Mouse (Mus musculus): ENCODE measurements around the gene Vdac2. TPM values are rescaled to one million over a fixed set of nuclear protein-coding genes. Genes with fewer than 3 reads are reported as not detected.

Gene Vdac2
- total and polyA plus RNA-seq, 2 experiments from 2014 or later: 204 to 294 TPM

- no peaks in the 10 kb centered on the region for H3K4me1 ChIP-seq (ENCODE audit: insufficient read depth)
- no peak overlapping the region for H3K9ac ChIP-seq
- TF ChIP-seq CTCF (IDR thresholded peaks at IDR 0.05; ENCODE audit: low read depth): no peak
- DNase-seq (no peak), ATAC-seq (peak; percentile 25; the same call in 1 of the 2 replicates)
- H3K9me3 ChIP-seq (ENCODE audit: low read length): no peaks in the 10 kb centered on the region
- H3K27me3 ChIP-seq (ENCODE audit: insufficient read depth, low read length): no peaks in the 10 kb centered on the region
- no peak overlapping the region for H3K4me3 ChIP-seq (ENCODE audit: low read depth, low read length)
- H3K27ac ChIP-seq (ENCODE audit: low read depth, low read length): no peak overlapping the region
- H3K4me2 ChIP-seq (ENCODE audit: low read depth): no peak overlapping the region
- whole genome bisulfite sequencing: 49% methylated on average over 15 of the region's 15 CpGs
- no peaks in the 10 kb centered on the region for H3K36me3 ChIP-seq (ENCODE audit: insufficient read depth)
Observed at GRCm38 (mm10) chr14:21891581-21892340, 66.7 kb downstream of the Vdac2 start.

DNA sequence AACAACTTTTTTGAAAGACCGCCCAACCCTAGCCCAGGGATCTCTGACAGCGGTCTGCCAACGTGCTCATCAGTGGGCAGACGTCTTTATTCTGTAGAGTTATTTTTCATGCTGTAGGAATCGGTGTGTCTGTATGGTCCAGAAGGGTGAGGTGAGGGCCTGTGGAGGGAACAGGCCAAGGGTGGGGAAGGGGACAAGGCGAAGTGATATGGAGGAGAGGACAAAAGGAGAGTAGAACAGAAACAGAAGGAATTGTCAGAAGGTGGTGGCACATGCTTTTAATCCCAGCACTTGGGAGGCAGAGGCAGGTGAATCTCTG is 67.3 kb downstream of the Vdac2 start:
- Histone ChIP-seq H3K4me1 (ENCODE audit: insufficient read depth) (no peaks in the 10 kb centered on the region), H3K4me3 (ENCODE audit: low read depth, low read length) (no peak overlapping the region), H3K4me2 (ENCODE audit: low read depth) (no peak overlapping the region), H3K27ac (ENCODE audit: low read depth, low read length) (no peak overlapping the region), H3K9ac (no peak overlapping the region), H3K9me3 (ENCODE audit: low read length) (no peaks in the 10 kb centered on the region), H3K27me3 (ENCODE audit: insufficient read depth, low read length) (no peaks in the 10 kb centered on the region), H3K36me3 (ENCODE audit: insufficient read depth) (no peaks in the 10 kb centered on the region)
- TF ChIP-seq CTCF (IDR thresholded peaks at IDR 0.05; ENCODE audit: low read depth): no peak
- no peak for ATAC-seq
- no peak for DNase-seq
- WGBS: 87% methylated on average over 6 of the region's 6 CpGs

Other genes with a start within 250 kb of the Vdac2 start
- gene Dupd1, start 110.7 kb upstream of the Vdac2 start, total RNA-seq (2014; rRNA removed): 0.24 TPM in 1 of 2 replicates, not detected in the other
- 0.33 and 0.35 TPM in 2 replicates for gene Dupd1, start 110.7 kb upstream of the Vdac2 start, polyA plus RNA-seq (2015; fragmentation: Nextera tagmentation; extraction: Ambion mirVana)
- 62.4 and 67.6 TPM in 2 replicates for gene Samd8, start 74.7 kb upstream of the Vdac2 start, total RNA-seq (2014; rRNA removed)
- 18.2 and 28.4 TPM in 2 replicates for gene Samd8, start 74.7 kb upstream of the Vdac2 start, polyA plus RNA-seq (2015; fragmentation: Nextera tagmentation; extraction: Ambion mirVana)
- 0.57 TPM in 1 of 2 replicates, not detected in the other for gene Dusp13, start 74.1 kb upstream of the Vdac2 start, total RNA-seq (2014; rRNA removed)
- gene Dusp13, start 74.1 kb upstream of the Vdac2 start, polyA plus RNA-seq (2015; fragmentation: Nextera tagmentation; extraction: Ambion mirVana): 0.23 TPM in 1 of 2 replicates, not detected in the other
- 23.4 and 32.4 TPM in 2 replicates for gene Comtd1, start 23.7 kb downstream of the Vdac2 start, total RNA-seq (2014; rRNA removed)
- gene Comtd1, start 23.7 kb downstream of the Vdac2 start, polyA plus RNA-seq (2015; fragmentation: Nextera tagmentation; extraction: Ambion mirVana): 48.8 and 50.6 TPM in 2 replicates
- gene Zfp503, start 164.4 kb downstream of the Vdac2 start, total RNA-seq (2014; rRNA removed): 7.7 and 8.7 TPM in 2 replicates
- gene Zfp503, start 164.4 kb downstream of the Vdac2 start, polyA plus RNA-seq (2015; fragmentation: Nextera tagmentation; extraction: Ambion mirVana): 3.9 and 5.0 TPM in 2 replicates
- gene Lrmda, start 194.5 kb downstream of the Vdac2 start, total RNA-seq (2014; rRNA removed): 0.15 TPM in 1 of 2 replicates, not detected in the other
- 0.18 and 0.28 TPM in 2 replicates for gene Lrmda, start 194.5 kb downstream of the Vdac2 start, polyA plus RNA-seq (2015; fragmentation: Nextera tagmentation; extraction: Ambion mirVana)